Mouse (Mus musculus) small intestine, adult 10 weeks (tissue): ENCODE data around the gene Gatb. TPM values are rescaled to one million over a fixed set of nuclear protein-coding genes. Genes with fewer than 3 reads are reported as not detected.

ENCODE experiments used
- polyA plus RNA-seq: library from polyadenylated mRNA; stranded (reverse); fragments of 350-450 nt; fragmentation: Illumina TruSeq; extraction: RNeasy Lipid Tissue Mini Kit (QIAGEN cat#74804); gene quantifications from one replicate; pipeline ENCODE4 v1.2.3, GENCODE M21; 2014; ENCODE audit warnings: low replicate concordance

Gatb gene
- 3.9 TPM for polyA plus RNA-seq

DNA sequence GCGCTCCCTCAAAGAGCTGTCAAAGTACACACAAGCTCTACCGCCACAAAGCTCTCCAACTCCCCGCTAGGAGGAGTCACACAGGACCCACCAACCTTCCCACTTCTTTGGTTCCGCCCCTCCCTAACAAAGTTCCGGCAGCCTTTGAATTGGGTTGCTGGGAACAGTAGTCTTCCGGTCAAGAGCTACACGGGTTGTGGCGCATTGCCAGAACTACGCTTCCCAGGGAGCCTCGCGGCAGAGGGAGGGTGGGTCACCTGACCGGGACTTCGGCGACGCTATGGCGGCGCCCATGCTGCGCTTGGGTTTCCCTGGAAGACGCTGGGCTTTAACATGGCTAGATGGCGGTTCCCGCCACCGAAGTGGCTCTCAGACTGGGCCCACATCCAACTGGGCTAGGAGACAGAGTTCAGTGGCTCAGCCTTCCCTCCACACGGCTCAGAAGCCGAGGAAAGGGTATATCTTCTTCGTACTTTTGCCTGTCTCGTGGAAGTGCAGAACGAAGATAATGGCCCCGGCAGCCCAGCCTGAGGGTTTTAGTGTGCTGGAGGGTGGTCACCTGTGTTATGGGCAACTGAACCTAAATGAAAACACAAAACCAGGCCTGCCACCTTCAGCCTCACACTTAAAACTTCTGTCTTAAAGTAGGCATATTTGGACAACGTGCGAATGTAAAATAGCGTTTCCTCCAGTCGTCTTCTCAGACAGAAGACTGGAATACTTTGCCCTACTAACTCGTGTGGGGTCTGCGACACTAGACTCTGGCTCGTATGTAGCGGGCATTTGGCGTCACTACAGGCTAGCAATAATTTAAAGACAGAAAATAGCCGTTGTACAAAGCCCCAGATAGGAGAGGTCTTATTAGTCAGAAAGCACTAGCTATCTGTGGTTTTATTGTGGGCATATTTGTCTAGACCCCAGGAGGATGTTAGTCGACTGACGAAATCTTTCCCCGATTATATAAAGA, at the start of gene Gatb:
TSS of gene Gatb (plus strand) at position 256 of the 967 bp plus-strand sequence.

Other genes starting within 250 kb of the Gatb start
- 6.2 TPM for gene Fam160a1, start 243.2 kb downstream of the Gatb start, polyA plus RNA-seq